Mouse (Mus musculus) heart, postnatal 0 days (tissue): Measurements from ENCODE around the gene Hnrnpab.

Experiments used
- CTCF ChIP-seq: IDR thresholded peaks from 2 replicates; pipeline ENCODE4 v1.5.1; 2016; ENCODE audit warnings: antibody characterized with exemption, control low read depth, low read depth
- EP300 ChIP-seq: IDR thresholded peaks from 2 replicates; pipeline ENCODE4 v1.6.1; 2016; ENCODE audit warnings: antibody characterized with exemption, low read depth

- TF ChIP-seq CTCF (no peak), EP300 (no peak)
Measured at GRCm38 (mm10) chr11:51594715-51595350, 11.8 kb downstream of the Hnrnpab start.
